Mouse (Mus musculus) thymus, adult 2 months (tissue): ENCODE data around the gene Malsu1. TPM values are rescaled to one million over a fixed set of nuclear protein-coding genes. Genes with fewer than 3 reads are reported as not detected.
A peak's percentile ranks its signal among the peaks of the same experiment; 100 is the strongest.

Source experiments
- DNase-seq: peaks from one replicate; pipeline ENCODE4 v3.0.0; 2021
- H3K27ac ChIP-seq: fragments of 200-500 bp; 2 replicates; pipeline ENCODE4 v1.5.1; 2012; ENCODE audit warnings: low read length, control low read depth; ENCODE audit not compliant: control insufficient read depth, insufficient read depth
- H3K27me3 ChIP-seq: fragments of 200-500 bp; 2 replicates; pipeline ENCODE4 v1.6.1; 2012; ENCODE audit warnings: mild to moderate bottlenecking, low read length, moderate library complexity, mixed read lengths; ENCODE audit not compliant: control insufficient read depth, insufficient read depth
- H3K36me3 ChIP-seq: fragments of 200-500 bp; 2 replicates; pipeline ENCODE4 v1.6.1; 2012; ENCODE audit warnings: mild to moderate bottlenecking, low read length, moderate library complexity; ENCODE audit not compliant: control insufficient read depth, insufficient read depth
- H3K4me1 ChIP-seq: fragments of 200-500 bp; replicated peaks from 2 replicates; pipeline ENCODE4 v1.6.1; 2012; ENCODE audit warnings: low read length; ENCODE audit not compliant: control insufficient read depth, insufficient read depth
- H3K4me3 ChIP-seq: fragments of 200-500 bp; 2 replicates; pipeline ENCODE4 v1.5.1; 2012; ENCODE audit warnings: mild to moderate bottlenecking, low read length, control low read depth, moderate library complexity; ENCODE audit not compliant: control insufficient read depth, insufficient read depth
- CTCF ChIP-seq: fragments of 200-500 bp; IDR thresholded peaks from 2 replicates; pipeline ENCODE4 v1.5.1; 2012; ENCODE audit warnings: mild to moderate bottlenecking, control low read depth, low read length, moderate library complexity, borderline replicate concordance; ENCODE audit not compliant: control insufficient read depth, poor library complexity, insufficient read depth; ENCODE audit errors: extremely low read depth
- POLR2A ChIP-seq: fragments of 200-500 bp; IDR thresholded peaks from 2 replicates; pipeline ENCODE4 v1.6.1; 2012; ENCODE audit warnings: mild to moderate bottlenecking, low read length, control low read depth, moderate library complexity; ENCODE audit not compliant: control insufficient read depth, poor library complexity, insufficient read depth; ENCODE audit errors: extremely low read depth
- WGBS: fragments of 180-500 bp; shearing (Covaris S2); methylation state at CpG from one replicate; pipeline ENCODE4 v1.1.7; 2018; 5-methylcytosine and 5-hydroxymethylcytosine counted together
- polyA plus RNA-seq: library from polyadenylated mRNA; depleted of rRNA; stranded (reverse); fragments of >200 nt; gene quantifications from 2 replicates; pipeline ENCODE4 v1.2.3, GENCODE M21; 2012

Gene Malsu1
- polyA plus RNA-seq, 1 experiment = 23.8 TPM

DNA sequence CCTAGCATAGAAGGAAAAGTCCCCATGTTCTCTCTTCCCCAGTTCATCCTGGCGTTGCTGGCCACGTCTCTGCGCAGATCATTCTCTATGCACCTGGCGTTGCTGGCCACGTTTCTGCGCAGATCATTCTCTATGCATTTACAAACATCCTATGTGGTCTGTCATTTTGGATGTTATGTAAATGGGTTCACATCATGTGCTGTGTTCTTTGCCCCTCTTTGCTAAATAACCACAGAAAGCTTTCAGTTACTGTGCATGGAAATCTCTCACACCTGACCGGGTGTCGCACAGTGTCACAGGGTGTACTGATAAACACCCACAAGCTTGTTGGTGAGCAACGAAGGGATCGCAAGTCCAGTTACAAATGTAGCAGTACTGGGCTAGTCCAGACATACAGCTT, 25.2 kb upstream of the Malsu1 start:
- H3K36me3 ChIP-seq = no peaks in the 10 kb centered on the region
- H3K4me1 ChIP-seq = peaks cover 11% of the 10 kb centered on the region
- 91% methylated on average over 10 of the region's 10 CpGs for WGBS
- no peak overlapping the region for H3K27ac ChIP-seq
- DNase-seq = no peak
- H3K27me3 ChIP-seq = no peaks in the 10 kb centered on the region
- TF ChIP-seq POLR2A (no peak), CTCF (no peak)
- no peak overlapping the region for H3K4me3 ChIP-seq

DNA sequence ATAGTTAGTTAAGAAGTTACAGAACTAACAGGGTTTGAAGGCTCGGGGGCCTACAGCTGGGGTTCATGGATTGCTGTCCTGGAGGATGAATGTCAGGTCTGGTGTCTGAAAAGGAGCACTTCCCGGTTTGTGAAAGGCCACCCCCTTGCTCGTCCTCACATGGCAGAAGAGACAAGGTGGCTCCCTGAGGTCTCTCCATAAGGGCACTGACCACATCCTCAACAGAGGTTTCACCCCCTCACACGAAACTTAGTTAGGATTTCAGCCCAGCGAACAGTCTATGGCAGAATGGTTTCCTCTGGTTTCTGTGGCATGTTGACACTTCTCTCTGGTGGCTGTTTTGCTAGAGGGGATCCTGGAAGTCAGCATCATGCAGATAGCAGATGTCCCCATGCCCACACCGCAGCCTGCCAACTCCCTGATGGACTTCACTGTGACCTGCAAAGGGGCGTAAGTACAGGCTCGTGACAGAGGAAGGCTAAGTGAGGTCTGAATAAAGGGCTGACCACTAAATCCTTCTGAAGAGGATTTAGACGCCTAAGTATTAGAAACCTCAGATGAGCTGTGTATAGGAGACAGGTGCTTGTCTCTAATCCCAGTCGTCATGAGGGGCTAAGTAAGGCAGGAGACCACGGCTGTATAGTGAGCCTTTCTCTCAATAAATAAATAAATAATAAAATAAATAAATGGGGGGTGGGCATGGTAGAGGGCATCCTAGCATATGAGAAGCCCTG, 22.8 kb upstream of the Malsu1 start:
- H3K36me3 ChIP-seq = no peaks in the 10 kb centered on the region
- DNase-seq = no peak
- no peak overlapping the region for H3K4me3 ChIP-seq
- 30% methylated on average over 11 of the region's 11 CpGs for WGBS
- TF ChIP-seq POLR2A = no peak
- no peak overlapping the region for H3K27ac ChIP-seq
- H3K27me3 ChIP-seq = no peaks in the 10 kb centered on the region
- peaks cover 11% of the 10 kb centered on the region for H3K4me1 ChIP-seq

DNA sequence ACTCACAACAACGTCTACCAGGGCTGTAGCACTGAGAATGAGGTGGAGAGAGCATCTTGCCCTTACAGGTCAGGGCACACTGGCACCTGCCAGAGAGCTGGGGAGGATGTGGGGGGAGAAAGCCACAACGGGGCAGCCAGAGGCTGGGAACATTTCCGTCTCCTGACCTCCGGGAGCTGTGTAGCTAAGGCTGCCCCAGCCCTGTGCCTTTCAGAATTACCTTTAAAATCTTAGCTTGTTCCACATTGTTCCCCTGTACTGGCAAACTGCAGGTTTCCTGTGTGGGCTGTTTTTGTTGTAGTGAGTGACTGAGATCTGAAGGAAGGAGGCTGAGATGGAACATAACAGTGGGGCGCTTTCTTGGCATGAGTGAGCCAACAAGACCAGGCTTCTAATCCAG, 21.4 kb upstream of the Malsu1 start:
- Histone ChIP-seq H3K27me3 (no peaks in the 10 kb centered on the region), H3K36me3 (no peaks in the 10 kb centered on the region), H3K4me1 (peaks cover 11% of the 10 kb centered on the region), H3K4me3 (no peak overlapping the region), H3K27ac (peak overlapping the region; percentile 45; the same call in 1 of the 2 replicates)
- TF ChIP-seq CTCF = no peak
- TF ChIP-seq POLR2A = no peak
- WGBS = 8% methylated on average over 5 of the region's 5 CpGs
- no peak for DNase-seq

DNA sequence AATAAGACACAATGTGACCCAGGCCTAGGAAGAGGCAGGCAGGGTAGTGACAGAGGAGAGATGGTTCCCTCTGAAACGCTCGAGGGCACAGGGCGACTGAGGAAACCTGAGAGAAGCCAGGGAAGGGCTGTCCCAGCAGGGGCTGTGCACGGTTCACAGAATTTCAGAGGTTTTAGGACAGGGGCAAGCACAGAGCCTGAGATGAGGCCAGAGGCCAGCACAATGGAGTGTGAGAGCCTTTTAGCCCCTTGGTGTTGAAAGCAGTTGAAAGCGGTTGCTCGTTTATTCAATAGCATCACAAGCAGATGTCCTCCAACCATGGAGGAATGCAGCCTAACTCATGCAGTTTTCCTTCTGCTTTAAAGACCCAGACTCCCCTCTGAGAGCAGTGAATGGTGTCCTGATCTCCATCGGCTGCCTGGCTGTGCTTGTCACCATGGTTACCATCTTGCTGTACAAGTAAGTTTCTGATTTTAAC, 18.3 kb upstream of the Malsu1 start:
- no peaks in the 10 kb centered on the region for H3K27me3 ChIP-seq
- no peaks in the 10 kb centered on the region for H3K36me3 ChIP-seq
- no peak overlapping the region for H3K4me3 ChIP-seq
- TF ChIP-seq POLR2A = no peak
- TF ChIP-seq CTCF = no peak
- DNase-seq = no peak
- WGBS = 95% methylated on average over 7 of the region's 7 CpGs
- peaks cover 11% of the 10 kb centered on the region for H3K4me1 ChIP-seq
- no peak overlapping the region for H3K27ac ChIP-seq

- DNase-seq = no peak
- H3K27ac ChIP-seq = no peak overlapping the region
- peaks cover 8% of the 10 kb centered on the region for H3K4me1 ChIP-seq
- WGBS = 97% methylated on average over 9 of the region's 9 CpGs
- no peaks in the 10 kb centered on the region for H3K36me3 ChIP-seq
- TF ChIP-seq CTCF (no peak), POLR2A (no peak)
- no peak overlapping the region for H3K4me3 ChIP-seq
- no peaks in the 10 kb centered on the region for H3K27me3 ChIP-seq
These were observed 17.6 kb upstream of the Malsu1 start for GRCm38 (mm10) chr6:49056009-49056408.

DNA sequence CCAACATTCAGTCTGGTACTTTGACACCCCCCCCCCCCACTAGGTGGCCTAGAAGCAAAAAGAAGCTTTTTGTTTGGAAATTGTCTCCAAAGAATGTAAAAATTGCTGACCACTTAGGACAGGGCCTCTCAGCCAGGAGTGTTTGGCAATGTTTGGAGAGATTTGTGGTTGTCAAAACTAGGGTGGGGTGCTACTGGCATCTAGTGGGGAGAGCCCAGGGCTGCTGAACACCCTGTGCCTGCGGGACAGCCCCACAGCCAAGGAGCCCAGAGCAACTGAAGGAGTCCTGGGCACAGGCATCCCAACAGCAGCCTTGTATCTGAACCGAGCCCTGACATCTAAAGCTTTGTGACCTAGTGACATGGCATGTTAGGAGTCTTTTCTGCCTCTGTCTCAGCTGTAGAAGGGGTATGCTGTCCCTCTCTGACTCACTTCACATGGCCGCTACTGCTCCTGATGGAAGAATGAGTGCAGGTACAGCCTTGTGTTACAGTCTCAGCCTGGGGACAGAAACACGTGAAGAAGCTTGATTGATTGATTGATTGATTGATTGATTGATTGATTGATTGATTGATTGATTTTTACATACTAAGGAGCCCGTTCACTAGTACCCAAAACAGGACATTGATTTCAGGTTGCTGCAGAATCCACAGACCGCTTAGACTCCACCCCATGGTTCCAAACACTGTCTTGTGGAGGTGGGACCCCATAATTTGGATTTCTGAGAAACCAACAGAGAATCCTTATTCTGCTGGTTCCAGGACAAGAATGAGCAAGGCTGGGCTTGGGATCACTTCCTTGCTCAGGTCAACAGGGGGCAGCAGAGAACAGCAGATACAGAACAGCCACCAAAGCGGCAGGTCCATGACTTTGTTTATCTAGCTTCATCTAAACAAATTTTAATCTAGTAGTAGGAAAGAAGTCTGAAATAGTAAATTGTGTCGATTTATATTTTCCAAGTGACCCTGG, 16.3 kb upstream of the Malsu1 start:
- TF ChIP-seq CTCF = no peak
- no peak for TF ChIP-seq POLR2A
- Histone ChIP-seq H3K36me3 (no peaks in the 10 kb centered on the region), H3K4me3 (no peak overlapping the region), H3K4me1 (no peaks in the 10 kb centered on the region), H3K27ac (no peak overlapping the region), H3K27me3 (no peaks in the 10 kb centered on the region)
- DNase-seq = peak; percentile 70
- 43% methylated on average over 8 of the region's 8 CpGs for WGBS
